Mouse (Mus musculus) midbrain, embryonic 14.5 days (tissue): Measurements from ENCODE around the gene Hivep2. TPM values are rescaled to one million over a fixed set of nuclear protein-coding genes. Genes with fewer than 3 reads are reported as not detected.
A peak's percentile ranks its signal among the peaks of the same experiment; 100 is the strongest.

ENCODE experiments used
- ATAC-seq: fragments of 200-750 bp; cut with Nextera tagmentation; 2 replicates; pipeline ENCODE4 v1.8.0; 2017; ENCODE audit warnings: moderate number of reproducible peaks, moderate library complexity; ENCODE audit not compliant: low FRiP score, low TSS enrichment
- DNase-seq: peaks from one replicate; pipeline ENCODE4 v3.0.0-alpha.2; 2015
- H3K27ac ChIP-seq: fragments of 300-500 bp; sonication (generic); replicated peaks from 2 replicates; pipeline ENCODE4 v1.5.1; 2014; ENCODE audit warnings: mild to moderate bottlenecking, low read depth, low read length, moderate library complexity
- H3K27me3 ChIP-seq: fragments of 300-500 bp; sonication (generic); 2 replicates; pipeline ENCODE4 v1.6.1; 2014; ENCODE audit warnings: low read length, control low read depth, mixed read lengths; ENCODE audit not compliant: control insufficient read depth, insufficient read depth
- H3K36me3 ChIP-seq: fragments of 300-500 bp; sonication (generic); 2 replicates; pipeline ENCODE4 v1.6.1; 2014; ENCODE audit warnings: low read length, control low read depth; ENCODE audit not compliant: control insufficient read depth, insufficient read depth
- H3K4me1 ChIP-seq: fragments of 300-500 bp; sonication (generic); 2 replicates; pipeline ENCODE4 v1.6.1; 2014; ENCODE audit warnings: mild to moderate bottlenecking, antibody characterized with exemption, low read length, control low read depth; ENCODE audit not compliant: control insufficient read depth, insufficient read depth
- H3K4me2 ChIP-seq: fragments of 300-500 bp; sonication (generic); 2 replicates; pipeline ENCODE4 v1.6.1; 2014; ENCODE audit warnings: mild to moderate bottlenecking, low read length, moderate library complexity
- H3K4me3 ChIP-seq: fragments of 300-500 bp; sonication (generic); replicated peaks from 2 replicates; pipeline ENCODE4 v1.5.1; 2014; ENCODE audit warnings: low read depth, low read length
- H3K9ac ChIP-seq: fragments of 300-500 bp; sonication (generic); replicated peaks from 2 replicates; pipeline ENCODE4 v1.6.1; 2014; ENCODE audit warnings: mild to moderate bottlenecking, low read length, moderate library complexity
- H3K9me3 ChIP-seq: fragments of 300-500 bp; sonication (generic); 2 replicates; pipeline ENCODE4 v1.6.1; 2016; ENCODE audit warnings: low read length, control low read depth, mixed read lengths; ENCODE audit not compliant: control insufficient read depth
- WGBS: fragments of 180-500 bp; shearing (Covaris S2); extraction: QIAGEN DNeasy Blood & Tissue Kit; methylation state at CpG from one replicate; pipeline ENCODE4 v1.1.7; 2014; 5-methylcytosine and 5-hydroxymethylcytosine counted together
- polyA plus RNA-seq: library from polyadenylated mRNA; unstranded; fragments of >200 nt; fragmentation: Nextera tagmentation; extraction: Ambion mirVana; gene quantifications from 2 replicates; pipeline ENCODE4 v1.2.1, GENCODE M21; 2014

Hivep2 gene
- polyA plus RNA-seq, 1 experiment from 2014 or later, result 12.8 TPM

DNA sequence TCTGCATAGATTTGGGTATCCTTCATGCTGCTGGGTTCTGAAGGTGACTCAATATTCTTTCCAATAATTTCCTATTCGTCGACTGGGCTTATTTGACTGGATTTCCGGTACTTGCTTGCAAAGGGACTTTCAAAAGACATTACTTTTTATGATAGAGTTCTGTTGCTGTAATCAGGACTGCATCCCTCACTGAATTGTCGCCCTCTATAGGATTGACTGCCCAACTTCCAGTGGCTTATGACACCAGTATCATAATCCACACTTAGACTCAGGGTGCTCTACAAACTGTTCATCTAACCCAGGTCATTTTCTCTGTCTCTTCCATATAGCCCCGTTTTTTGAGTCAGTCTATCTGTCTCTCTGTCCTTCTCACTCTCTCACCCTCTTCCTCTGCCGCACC is 231.4 kb downstream of the Hivep2 start:
- Histone ChIP-seq H3K4me3 (no peak overlapping the region), H3K4me1 (peaks cover 4% of the 10 kb centered on the region; the same call in 1 of the 2 replicates), H3K27me3 (no peaks in the 10 kb centered on the region), H3K27ac (no peak overlapping the region), H3K4me2 (no peak overlapping the region), H3K9me3 (no peaks in the 10 kb centered on the region), H3K9ac (no peak overlapping the region), H3K36me3 (no peaks in the 10 kb centered on the region)
- ATAC-seq (no peak), DNase-seq (peak; percentile 50)
- 80% methylated on average over 6 of the region's 6 CpGs for WGBS

DNA sequence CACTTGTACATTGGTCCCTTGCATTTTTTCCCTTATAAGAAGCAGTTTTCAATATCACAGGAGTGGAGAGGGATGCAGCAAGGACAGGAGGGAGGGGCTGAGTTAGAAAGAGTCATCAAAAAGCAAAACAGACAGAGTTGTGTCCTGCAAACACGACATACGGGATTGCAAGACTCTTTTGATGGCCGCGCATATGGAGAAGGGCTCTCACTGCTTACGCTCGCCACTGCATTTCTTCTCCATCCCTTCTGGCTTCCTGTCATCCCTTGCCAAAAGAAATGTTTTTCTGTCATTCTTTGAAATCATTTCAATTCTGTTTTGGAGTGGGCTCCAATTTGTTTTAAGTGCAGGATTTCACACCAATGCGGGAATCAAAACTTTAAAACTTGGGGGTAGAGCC is 233.5 kb downstream of the Hivep2 start:
- no peaks in the 10 kb centered on the region for H3K36me3 ChIP-seq
- H3K4me2 ChIP-seq, result no peak overlapping the region
- no peaks in the 10 kb centered on the region for H3K9me3 ChIP-seq
- ATAC-seq (no peak), DNase-seq (no peak)
- H3K4me3 ChIP-seq, result no peak overlapping the region
- H3K27me3 ChIP-seq, result no peaks in the 10 kb centered on the region
- no peak overlapping the region for H3K27ac ChIP-seq
- whole genome bisulfite sequencing, result 74% methylated on average over 7 of the region's 7 CpGs
- H3K9ac ChIP-seq, result no peak overlapping the region
- H3K4me1 ChIP-seq, result peaks cover 4% of the 10 kb centered on the region; the same call in 1 of the 2 replicates

DNA sequence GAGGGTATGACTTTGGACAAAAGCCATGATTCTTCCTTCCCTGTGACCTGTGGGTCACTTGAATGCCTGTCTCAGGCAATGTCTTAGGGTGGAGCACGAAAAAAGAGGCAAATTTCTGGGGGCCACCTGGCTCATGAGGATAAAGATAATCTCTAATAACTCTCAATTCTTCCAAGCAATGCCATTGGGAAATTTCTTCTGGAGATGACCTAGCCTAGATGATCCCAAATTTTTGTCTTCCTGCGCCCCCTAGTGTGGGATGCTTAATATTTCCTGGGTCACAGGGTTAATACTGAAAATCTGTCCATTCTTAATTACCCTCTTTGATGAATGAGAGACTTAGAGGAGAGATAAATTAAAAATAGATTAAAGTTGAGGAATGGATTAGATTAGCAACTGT is 234.4 kb downstream of the Hivep2 start:
- H3K4me2 ChIP-seq, result no peak overlapping the region
- no peaks in the 10 kb centered on the region for H3K27me3 ChIP-seq
- 0 out of 2 replicates have a peak, but pooled peaks have one; percentile 44 for ATAC-seq
- H3K36me3 ChIP-seq, result no peaks in the 10 kb centered on the region
- no peak overlapping the region for H3K4me3 ChIP-seq
- WGBS, result 8% methylated on average over 2 of the region's 2 CpGs
- peaks cover 4% of the 10 kb centered on the region; the same call in 1 of the 2 replicates for H3K4me1 ChIP-seq
- no peak overlapping the region for H3K9ac ChIP-seq
- no peak overlapping the region for H3K27ac ChIP-seq
- no peaks in the 10 kb centered on the region for H3K9me3 ChIP-seq
- peak; percentile 85 for DNase-seq

Other genes with a start within 250 kb of the Hivep2 start
- 76.0 and 81.5 TPM in 2 replicates for gene Aig1, start 97.1 kb upstream of the Hivep2 start, polyA plus RNA-seq